Mouse (Mus musculus) forebrain, embryonic 10.5 days (tissue): ENCODE data around the gene Slc25a45. TPM values are rescaled to one million over a fixed set of nuclear protein-coding genes. Genes with fewer than 3 reads are reported as not detected.

Experiments
- DNase-seq: peaks from one replicate; pipeline ENCODE4 v3.0.0-alpha.2; 2017; ENCODE audit warnings: low spot score; ENCODE audit errors: extremely low spot score
- H3K27ac ChIP-seq: fragments of 300-500 bp; sonication (generic); 2 replicates; pipeline ENCODE4 v1.5.1; 2016; ENCODE audit warnings: mild to moderate bottlenecking
- H3K27me3 ChIP-seq: fragments of 300-500 bp; sonication (generic); 2 replicates; pipeline ENCODE4 v1.6.1; 2016; ENCODE audit warnings: mild to moderate bottlenecking; ENCODE audit not compliant: poor library complexity, severe bottlenecking
- H3K36me3 ChIP-seq: fragments of 300-500 bp; sonication (generic); replicated peaks from 2 replicates; pipeline ENCODE4 v1.6.1; 2016; ENCODE audit warnings: mild to moderate bottlenecking, moderate library complexity
- H3K4me1 ChIP-seq: fragments of 300-500 bp; sonication (generic); 2 replicates; pipeline ENCODE4 v1.6.1; 2016
- H3K4me3 ChIP-seq: fragments of 300-500 bp; sonication (generic); 2 replicates; pipeline ENCODE4 v1.5.1; 2016; ENCODE audit warnings: mild to moderate bottlenecking, moderate library complexity
- H3K9me3 ChIP-seq: fragments of 300-500 bp; sonication (generic); 2 replicates; pipeline ENCODE4 v1.6.1; 2016; ENCODE audit warnings: mild to moderate bottlenecking, moderate library complexity
- WGBS: fragments of 180-500 bp; shearing (Covaris S2); methylation state at CpG from one replicate; pipeline ENCODE4 v1.1.7; 2016; 5-methylcytosine and 5-hydroxymethylcytosine counted together
- polyA plus RNA-seq: library from polyadenylated mRNA; unstranded; fragments of >200 nt; fragmentation: Nextera tagmentation; extraction: Ambion mirVana; gene quantifications from 2 replicates; pipeline ENCODE4 v1.2.1, GENCODE M21; 2016

Gene Slc25a45
- polyA plus RNA-seq, 1 experiment from 2014 or later = 1.5 TPM

DNA sequence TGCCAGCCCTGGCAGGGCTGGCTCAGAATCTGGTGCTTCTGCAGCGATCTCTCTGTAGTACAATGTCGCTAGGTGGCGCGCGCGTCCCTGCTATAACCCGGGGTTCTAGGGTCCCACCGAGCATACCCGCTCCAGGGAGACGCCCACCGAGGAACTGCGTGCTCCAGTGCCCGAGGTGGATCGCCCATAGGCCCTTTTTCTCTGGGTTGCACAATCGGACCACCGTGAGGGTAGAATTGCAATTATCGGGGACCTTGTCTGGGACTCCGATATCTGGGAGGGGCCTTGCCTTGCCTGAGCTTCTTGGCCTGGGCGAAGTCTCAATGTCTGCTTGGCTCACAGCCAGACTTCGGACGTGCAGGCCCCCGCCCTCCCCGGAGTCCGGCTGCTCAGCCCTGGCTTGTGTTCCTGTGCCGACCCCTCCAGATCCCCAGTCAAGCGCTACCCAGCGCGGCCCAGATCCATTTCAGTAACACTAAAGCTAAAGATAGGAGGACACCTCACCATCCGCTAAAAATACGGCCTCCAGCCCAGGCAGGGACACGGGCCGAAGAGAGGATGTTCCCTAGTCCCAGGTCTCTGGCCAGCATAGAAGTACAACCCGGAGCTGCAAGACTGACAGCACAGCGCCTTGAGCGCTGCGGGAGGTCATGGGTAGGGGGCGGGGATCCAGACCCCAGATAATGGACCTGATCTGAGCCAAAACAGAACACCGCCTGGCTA, 46.5 kb downstream of the Slc25a45 start:
- Histone ChIP-seq H3K27me3 (peaks cover 26% of the 10 kb centered on the region), H3K36me3 (no peaks in the 10 kb centered on the region), H3K4me3 (peak overlapping the region; percentile 62), H3K4me1 (peaks cover 49% of the 10 kb centered on the region), H3K27ac (peak overlapping the region; percentile 63), H3K9me3 (no peaks in the 10 kb centered on the region)
- WGBS = under 1% methylated on average over 38 of the region's 38 CpGs
- peak; percentile 88 for DNase-seq

DNA sequence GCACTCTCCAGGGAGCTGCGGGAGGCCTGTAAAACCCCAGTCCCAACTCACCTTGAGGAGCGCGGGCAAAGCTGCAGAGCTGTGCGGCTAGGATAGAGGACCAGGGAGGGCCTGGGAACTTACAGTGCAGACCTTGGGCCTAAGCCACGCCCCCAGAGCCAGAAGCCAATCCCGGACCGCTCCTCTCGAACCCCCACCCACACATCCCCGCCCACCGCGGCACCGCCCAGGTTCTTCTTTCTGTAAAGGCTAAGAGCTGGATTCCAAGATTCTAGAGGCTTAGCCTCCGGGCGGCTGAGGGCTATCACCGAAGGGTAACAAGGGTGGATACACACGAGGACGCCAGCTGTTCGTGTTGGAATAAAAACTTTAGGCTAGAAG, 47.1 kb downstream of the Slc25a45 start, which contains the start of gene Cdc42ep2:
Cdc42ep2 (minus strand) TSS at position 104 of the 381 bp plus-strand sequence.
- Histone ChIP-seq H3K36me3 (no peaks in the 10 kb centered on the region), H3K27ac (peak within 1 kb of the TSS; percentile 63), H3K4me1 (peaks cover 52% of the 10 kb centered on the region), H3K27me3 (peaks cover 26% of the 10 kb centered on the region), H3K9me3 (no peaks in the 10 kb centered on the region), H3K4me3 (peak within 1 kb of the TSS; percentile 62)
- WGBS = 1% methylated on average over 18 of the region's 18 CpGs
- DNase-seq = peak; percentile 92

DNA sequence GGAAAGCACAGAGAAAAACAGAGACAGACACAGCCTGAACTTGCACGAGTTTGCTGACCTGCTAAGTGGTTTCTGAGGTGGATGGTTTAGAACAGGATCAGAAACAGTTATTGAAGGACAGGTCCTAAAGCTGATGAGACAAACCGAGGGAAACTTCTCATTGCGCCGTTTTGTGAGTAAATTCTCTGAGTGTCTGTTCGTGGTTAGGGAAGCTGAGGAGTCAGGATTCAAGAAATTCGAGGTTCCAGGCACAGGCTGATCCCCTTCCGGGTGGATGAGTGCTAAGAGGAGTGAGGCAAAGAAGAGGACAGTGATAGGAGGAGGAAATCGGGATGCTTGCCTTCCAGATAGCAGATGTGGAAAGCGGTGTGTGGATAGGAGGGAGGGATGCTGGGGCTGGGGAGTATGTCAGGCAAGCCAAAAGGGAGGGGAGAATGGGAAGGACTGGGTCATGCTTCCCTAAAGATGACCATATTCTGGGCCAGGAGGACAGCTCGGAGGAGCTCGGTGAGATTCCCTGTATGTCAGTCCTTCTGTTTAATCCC, 47.8 kb downstream of the Slc25a45 start:
- Histone ChIP-seq H3K4me3 (peak overlapping the region; percentile 62), H3K36me3 (no peaks in the 10 kb centered on the region), H3K27me3 (peaks cover 26% of the 10 kb centered on the region), H3K4me1 (peaks cover 56% of the 10 kb centered on the region), H3K27ac (no peak overlapping the region), H3K9me3 (no peaks in the 10 kb centered on the region)
- no peak for DNase-seq
- 41% methylated on average over 11 of the region's 11 CpGs for WGBS

DNA sequence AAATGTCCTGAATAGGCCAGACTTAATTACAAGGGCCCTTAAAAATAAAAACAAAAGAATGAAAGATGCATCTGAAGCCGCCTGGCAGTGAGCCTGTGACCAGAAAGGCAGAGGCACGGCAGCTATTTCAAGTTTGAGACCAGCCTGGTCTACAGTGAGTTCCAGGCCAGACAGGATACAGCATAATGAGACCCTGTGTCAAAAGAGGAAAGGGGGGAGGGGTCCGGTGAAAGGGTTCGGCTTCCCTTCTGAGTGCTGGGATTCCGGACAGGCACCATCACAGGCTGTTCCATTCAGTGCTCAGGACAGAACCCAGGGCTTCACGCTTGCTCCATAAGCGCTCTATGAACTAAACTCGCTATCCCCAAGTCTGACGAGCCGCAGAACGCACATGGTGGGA, 49.4 kb downstream of the Slc25a45 start:
- H3K9me3 ChIP-seq = no peaks in the 10 kb centered on the region
- no peak overlapping the region for H3K4me3 ChIP-seq
- DNase-seq = no peak
- no peak overlapping the region for H3K27ac ChIP-seq
- peaks cover 26% of the 10 kb centered on the region for H3K27me3 ChIP-seq
- peaks cover 46% of the 10 kb centered on the region for H3K4me1 ChIP-seq
- 78% methylated on average over 11 of the region's 11 CpGs for WGBS
- no peaks in the 10 kb centered on the region for H3K36me3 ChIP-seq

DNA sequence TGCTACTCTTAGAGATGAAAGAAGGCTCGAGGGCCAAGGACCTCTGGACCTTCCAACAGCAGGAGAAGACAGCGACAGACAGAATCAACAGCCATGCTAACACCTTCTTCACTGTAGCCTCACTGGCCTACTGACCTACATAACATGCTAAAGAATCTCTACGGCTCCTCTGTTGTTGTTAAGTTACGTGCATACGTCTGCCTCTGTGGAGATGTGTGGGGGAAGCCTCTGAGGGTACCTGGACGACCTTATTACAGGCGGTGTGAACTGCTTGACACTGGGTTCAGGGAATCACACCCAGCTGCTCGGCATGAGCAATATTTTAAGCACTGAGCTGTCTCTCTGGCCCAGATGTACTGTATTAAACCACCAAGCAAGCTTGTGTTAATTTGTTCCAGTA, 49.9 kb downstream of the Slc25a45 start:
- Histone ChIP-seq H3K36me3 (no peaks in the 10 kb centered on the region), H3K4me3 (no peak overlapping the region), H3K27ac (no peak overlapping the region), H3K27me3 (peaks cover 24% of the 10 kb centered on the region), H3K4me1 (peaks cover 41% of the 10 kb centered on the region), H3K9me3 (no peaks in the 10 kb centered on the region)
- DNase-seq = no peak
- WGBS = 79% methylated on average over 8 of the region's 8 CpGs

DNA sequence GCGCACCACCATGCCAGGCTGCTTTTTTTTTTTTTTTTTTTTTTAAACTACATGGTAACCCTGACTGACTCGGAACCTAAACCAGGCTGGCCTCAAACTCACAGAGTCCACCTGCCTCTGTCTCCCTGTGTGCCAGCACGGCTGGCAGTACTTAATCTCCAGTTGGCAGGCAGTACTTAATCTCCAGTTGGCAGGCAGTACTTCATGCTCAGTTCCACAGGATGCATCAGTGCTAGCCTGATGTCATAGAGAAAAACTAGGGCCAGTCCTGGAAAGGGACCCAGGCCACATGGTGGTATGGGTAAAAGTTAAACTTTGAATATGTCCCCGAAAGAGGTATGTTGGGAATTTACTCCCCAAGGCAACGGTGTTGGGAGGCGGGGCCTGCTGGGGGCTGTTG, 50.5 kb downstream of the Slc25a45 start:
- H3K4me3 ChIP-seq = no peak overlapping the region
- no peak overlapping the region for H3K27ac ChIP-seq
- H3K36me3 ChIP-seq = no peaks in the 10 kb centered on the region
- peaks cover 41% of the 10 kb centered on the region for H3K4me1 ChIP-seq
- H3K9me3 ChIP-seq = no peaks in the 10 kb centered on the region
- DNase-seq = no peak
- 82% methylated on average over 6 of the region's 6 CpGs for WGBS
- H3K27me3 ChIP-seq = peaks cover 19% of the 10 kb centered on the region

DNA sequence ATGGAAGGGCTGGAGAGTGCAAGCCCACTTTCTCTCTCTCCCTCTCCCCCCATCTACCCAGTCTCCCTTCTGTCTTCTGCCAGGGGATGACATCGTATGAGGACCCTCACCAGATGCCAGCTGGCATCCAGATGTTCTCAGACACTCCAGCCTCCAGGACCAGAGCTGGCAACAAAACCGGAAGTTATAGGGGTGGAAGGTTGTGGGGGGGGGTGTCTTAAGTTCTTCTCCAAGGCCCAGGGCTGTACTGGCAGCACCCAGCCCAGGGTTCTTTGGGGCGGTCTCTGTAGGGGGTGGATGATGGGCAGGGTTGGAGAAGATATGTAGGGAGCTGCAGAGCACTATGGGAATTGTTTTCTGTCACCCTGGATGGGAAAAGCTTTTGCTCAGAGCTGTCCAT, 50.9 kb downstream of the Slc25a45 start:
- no peak overlapping the region for H3K27ac ChIP-seq
- no peaks in the 10 kb centered on the region for H3K36me3 ChIP-seq
- no peak for DNase-seq
- WGBS = 74% methylated on average over 3 of the region's 3 CpGs
- no peak overlapping the region for H3K4me3 ChIP-seq
- no peaks in the 10 kb centered on the region for H3K9me3 ChIP-seq
- peaks cover 40% of the 10 kb centered on the region for H3K4me1 ChIP-seq
- peaks cover 18% of the 10 kb centered on the region for H3K27me3 ChIP-seq

DNA sequence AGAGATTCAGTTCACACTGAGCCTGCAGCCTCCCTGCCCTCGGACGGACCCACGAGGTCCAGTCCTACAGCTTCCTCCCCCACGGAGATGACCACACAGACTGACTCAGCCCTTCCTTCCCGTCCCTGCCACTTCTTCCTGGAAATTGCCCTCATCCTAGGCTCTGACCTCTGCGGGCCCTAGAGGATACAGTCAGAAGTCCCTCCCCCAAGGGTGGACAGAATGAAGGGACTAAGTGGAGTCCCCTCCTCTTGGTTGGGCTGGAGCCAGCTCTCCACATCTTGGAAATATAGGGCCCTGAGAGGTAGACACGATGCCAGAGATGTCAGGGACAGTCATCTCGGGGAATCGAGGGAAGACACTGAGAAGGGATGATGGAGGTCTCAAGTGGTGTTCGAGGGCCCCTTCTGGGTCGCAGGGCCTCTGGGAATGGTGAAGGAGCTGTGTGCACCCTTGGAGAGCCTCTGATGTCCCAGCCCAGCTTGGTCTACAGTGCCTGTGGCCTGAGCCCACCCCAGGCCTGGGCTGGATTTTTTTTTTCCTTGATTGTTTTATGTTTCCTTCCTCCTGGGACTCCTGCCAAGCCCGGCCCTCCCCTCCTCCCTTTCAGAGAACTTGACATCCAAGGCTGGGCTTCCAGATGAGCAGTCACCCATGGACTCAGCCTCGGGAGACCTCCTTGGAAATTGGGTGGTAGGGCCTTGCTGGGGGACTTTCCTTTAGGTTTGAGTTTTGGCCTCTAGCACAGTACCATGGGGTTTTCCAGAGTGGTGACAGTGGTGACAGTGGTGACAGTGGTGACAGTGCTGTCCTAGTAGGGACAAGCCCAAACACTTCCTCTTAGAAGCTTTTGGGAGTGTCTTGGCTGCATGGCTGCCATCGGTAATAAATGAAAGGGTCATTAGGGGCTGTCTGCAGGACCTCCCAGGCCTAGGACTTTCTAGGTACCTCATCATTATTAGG, 52.3 kb downstream of the Slc25a45 start:
- peaks cover 28% of the 10 kb centered on the region for H3K4me1 ChIP-seq
- H3K27me3 ChIP-seq = peaks cover 17% of the 10 kb centered on the region
- H3K36me3 ChIP-seq = no peaks in the 10 kb centered on the region
- WGBS = 80% methylated on average over 14 of the region's 14 CpGs
- no peak for DNase-seq
- H3K27ac ChIP-seq = peak overlapping the region; percentile 20; the same call in 1 of the 2 replicates
- H3K4me3 ChIP-seq = no peak overlapping the region
- H3K9me3 ChIP-seq = no peaks in the 10 kb centered on the region

DNA sequence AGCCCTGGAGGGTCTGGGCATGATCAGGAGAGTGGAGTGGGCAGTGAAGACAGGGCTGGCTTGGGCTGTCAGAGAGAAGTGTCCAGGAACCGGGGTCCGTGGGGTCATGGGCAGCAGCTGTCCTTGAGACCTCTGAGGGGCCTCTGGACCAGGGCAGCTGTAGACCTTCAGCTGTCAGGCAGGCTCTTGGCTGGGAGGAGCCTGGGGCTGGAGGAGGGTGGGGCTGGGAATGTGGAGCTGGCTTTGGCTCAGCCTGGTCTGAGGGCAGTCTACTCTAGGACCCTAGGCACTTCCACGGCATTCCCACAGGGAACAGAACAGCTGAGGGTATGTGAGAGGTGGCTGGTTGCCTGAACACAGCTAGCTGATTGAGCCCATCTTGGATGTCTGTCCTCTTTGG, 57.7 kb downstream of the Slc25a45 start:
- no peak overlapping the region for H3K4me3 ChIP-seq
- H3K4me1 ChIP-seq = peaks cover 21% of the 10 kb centered on the region
- WGBS = 75% methylated on average over 3 of the region's 3 CpGs
- H3K36me3 ChIP-seq = peaks cover 18% of the 10 kb centered on the region
- H3K27me3 ChIP-seq = no peaks in the 10 kb centered on the region
- no peak for DNase-seq
- no peak overlapping the region; the same call in 1 of the 2 replicates for H3K27ac ChIP-seq
- no peaks in the 10 kb centered on the region for H3K9me3 ChIP-seq

Other genes starting within 250 kb of the Slc25a45 start
- 30.3 and 31.2 TPM in 2 replicates for gene Rela, start 240.3 kb upstream of the Slc25a45 start, polyA plus RNA-seq
- gene Sipa1, start 214.1 kb upstream of the Slc25a45 start, polyA plus RNA-seq = 20.9 and 21.1 TPM in 2 replicates
- 26.3 and 30.1 TPM in 2 replicates for gene Map3k11, start 189.1 kb upstream of the Slc25a45 start, polyA plus RNA-seq
- 26.8 and 27.1 TPM in 2 replicates for gene Pcnx3, start 188.9 kb upstream of the Slc25a45 start, polyA plus RNA-seq
- gene Kcnk7, start 173.4 kb upstream of the Slc25a45 start, polyA plus RNA-seq = 0.19 TPM in 1 of 2 replicates, not detected in the other
- gene Ehbp1l1, start 151.5 kb upstream of the Slc25a45 start, polyA plus RNA-seq = 6.6 and 8.4 TPM in 2 replicates
- gene Fam89b, start 148.2 kb upstream of the Slc25a45 start, polyA plus RNA-seq = 120 and 127 TPM in 2 replicates
- 2.6 and 4.9 TPM in 2 replicates for gene Ltbp3, start 136.9 kb upstream of the Slc25a45 start, polyA plus RNA-seq
- 63.4 and 64.6 TPM in 2 replicates for gene Scyl1, start 106.4 kb upstream of the Slc25a45 start, polyA plus RNA-seq
- gene Frmd8, start 2.5 kb upstream of the Slc25a45 start, polyA plus RNA-seq = 36.9 and 40.6 TPM in 2 replicates
- 9.0 and 9.1 TPM in 2 replicates for gene Tigd3, start 16.3 kb downstream of the Slc25a45 start, polyA plus RNA-seq
- 246 and 247 TPM in 2 replicates for gene Dpf2, start 35.2 kb downstream of the Slc25a45 start, polyA plus RNA-seq
- 1.1 and 1.5 TPM in 2 replicates for gene Cdc42ep2, start 47.0 kb downstream of the Slc25a45 start, polyA plus RNA-seq
- gene Pola2, start 86.4 kb downstream of the Slc25a45 start, polyA plus RNA-seq = 122 and 126 TPM in 2 replicates
- not detected in 2 replicates for gene Slc22a20, start 108.3 kb downstream of the Slc25a45 start, polyA plus RNA-seq
- gene Capn1, start 138.1 kb downstream of the Slc25a45 start, polyA plus RNA-seq = 2.5 and 3.0 TPM in 2 replicates
- 30.8 and 32.2 TPM in 2 replicates for gene Syvn1, start 168.8 kb downstream of the Slc25a45 start, polyA plus RNA-seq
- 89.4 and 92.1 TPM in 2 replicates for gene Mrpl49, start 180.0 kb downstream of the Slc25a45 start, polyA plus RNA-seq
- gene Fau, start 180.0 kb downstream of the Slc25a45 start, polyA plus RNA-seq = 829 and 865 TPM in 2 replicates
- 35.1 and 38.7 TPM in 2 replicates for gene Znhit2, start 183.4 kb downstream of the Slc25a45 start, polyA plus RNA-seq
- 31.0 and 32.2 TPM in 2 replicates for gene Tm7sf2, start 190.6 kb downstream of the Slc25a45 start, polyA plus RNA-seq
- gene Vps51, start 199.4 kb downstream of the Slc25a45 start, polyA plus RNA-seq = 65.2 and 68.2 TPM in 2 replicates
- gene Tmem262, start 202.2 kb downstream of the Slc25a45 start, polyA plus RNA-seq = not detected in 2 replicates
- gene Gm28374, start 204.4 kb downstream of the Slc25a45 start, polyA plus RNA-seq = 1.7 and 3.1 TPM in 2 replicates
- 74.0 and 78.0 TPM in 2 replicates for gene Zfpl1, start 207.1 kb downstream of the Slc25a45 start, polyA plus RNA-seq
- gene Cdca5, start 207.2 kb downstream of the Slc25a45 start, polyA plus RNA-seq = 78.9 and 85.4 TPM in 2 replicates
- 1.0 and 1.5 TPM in 2 replicates for gene AC131692.1, start 216.6 kb downstream of the Slc25a45 start, polyA plus RNA-seq
- gene Naaladl1, start 228.0 kb downstream of the Slc25a45 start, polyA plus RNA-seq = 0.82 and 0.88 TPM in 2 replicates
- 64.2 and 64.6 TPM in 2 replicates for gene Sac3d1, start 240.8 kb downstream of the Slc25a45 start, polyA plus RNA-seq